Mouse (Mus musculus) ES-Bruce4 (cell line): Measurements from ENCODE around the gene Arl4a. TPM values are rescaled to one million over a fixed set of nuclear protein-coding genes. Genes with fewer than 3 reads are reported as not detected.

ENCODE experiments used
- H3K27ac ChIP-seq: 2 replicates; pipeline ENCODE4 v1.5.1; 2012; ENCODE audit warnings: low read length, inconsistent platforms; ENCODE audit not compliant: insufficient read depth
- H3K27me3 ChIP-seq: 2 replicates; pipeline ENCODE4 v1.6.1; 2012; ENCODE audit warnings: mild to moderate bottlenecking, low read length, inconsistent platforms; ENCODE audit not compliant: control insufficient read depth, poor library complexity, insufficient read depth, severe bottlenecking
- H3K36me3 ChIP-seq: 2 replicates; pipeline ENCODE4 v1.6.1; 2012; ENCODE audit warnings: inconsistent platforms, mild to moderate bottlenecking, low read length, moderate library complexity; ENCODE audit not compliant: control insufficient read depth, poor library complexity, insufficient read depth, severe bottlenecking
- H3K4me1 ChIP-seq: one replicate; pipeline ENCODE4 v1.8.1; 2011; ENCODE audit warnings: low read length; ENCODE audit not compliant: control insufficient read depth, insufficient read depth
- H3K4me3 ChIP-seq: 2 replicates; pipeline ENCODE4 v1.5.1; 2011; ENCODE audit warnings: low read depth, mild to moderate bottlenecking, low read length
- H3K9ac ChIP-seq: 2 replicates; pipeline ENCODE4 v1.6.1; 2012; ENCODE audit warnings: low read depth, mild to moderate bottlenecking, inconsistent platforms; ENCODE audit not compliant: poor library complexity, severe bottlenecking
- H3K9me3 ChIP-seq: replicated peaks from 2 replicates; pipeline ENCODE4 v1.6.1; 2012; ENCODE audit warnings: mild to moderate bottlenecking, low read length, inconsistent platforms; ENCODE audit not compliant: control insufficient read depth, poor library complexity, insufficient read depth, severe bottlenecking
- CTCF ChIP-seq: IDR thresholded peaks from one replicate; pipeline ENCODE4 v1.8.1; 2011; ENCODE audit warnings: low read depth, low read length
- EP300 ChIP-seq: IDR thresholded peaks from 2 replicates; pipeline ENCODE4 v1.6.1; 2011; ENCODE audit warnings: low read depth, low read length; ENCODE audit not compliant: insufficient read depth
- POLR2A ChIP-seq: IDR thresholded peaks from one replicate; pipeline ENCODE4 v1.8.1; 2011; ENCODE audit warnings: low read length; ENCODE audit not compliant: insufficient read depth
- polyA plus RNA-seq: library from polyadenylated mRNA; stranded (reverse); fragments of >200 nt; gene quantifications from 2 replicates; pipeline ENCODE4 v1.2.4, GENCODE M21; 2011; ENCODE audit warnings: low read depth; ENCODE audit not compliant: missing spikeins, insufficient read depth, insufficient read length

The Arl4a gene
- polyA plus RNA-seq, 1 experiment: 26.5 TPM

GRCm38 (mm10) chr12:40043816-40044585, 6.2 kb upstream of the Arl4a start:
- H3K9ac ChIP-seq: no peak overlapping the region
- H3K36me3 ChIP-seq: no peaks in the 10 kb centered on the region
- H3K27me3 ChIP-seq: no peaks in the 10 kb centered on the region; the same call in 1 of the 2 replicates
- no peak for TF ChIP-seq CTCF
- no peak for TF ChIP-seq POLR2A
- TF ChIP-seq EP300: no peak
- H3K4me1 ChIP-seq: no peaks in the 10 kb centered on the region
- H3K27ac ChIP-seq: no peak overlapping the region
- H3K4me3 ChIP-seq: no peak overlapping the region
- H3K9me3 ChIP-seq: peaks cover 8% of the 10 kb centered on the region

- Histone ChIP-seq H3K27ac (no peak overlapping the region), H3K4me1 (peaks cover 2% of the 10 kb centered on the region), H3K27me3 (no peaks in the 10 kb centered on the region), H3K36me3 (peaks cover 8% of the 10 kb centered on the region), H3K9me3 (peaks cover 4% of the 10 kb centered on the region), H3K9ac (no peak overlapping the region), H3K4me3 (no peak overlapping the region)
- no peak for TF ChIP-seq POLR2A
Measured at GRCm38 (mm10) chr12:40040067-40040466, 2.2 kb upstream of the Arl4a start.

- no peaks in the 10 kb centered on the region for H3K27me3 ChIP-seq
- peak overlapping the region; percentile 93 for H3K4me3 ChIP-seq
- no peaks in the 10 kb centered on the region for H3K9me3 ChIP-seq
- TF ChIP-seq EP300: 0 out of 2 replicates have a peak, but pooled peaks have one; percentile 15
- peak; percentile 94 for TF ChIP-seq POLR2A
- peak; percentile 58 for TF ChIP-seq CTCF
- H3K36me3 ChIP-seq: peaks cover 12% of the 10 kb centered on the region
- H3K9ac ChIP-seq: peak overlapping the region; percentile 58
- peaks cover 2% of the 10 kb centered on the region for H3K4me1 ChIP-seq
- peak overlapping the region; percentile 23 for H3K27ac ChIP-seq
Measured at GRCm38 (mm10) chr12:40037226-40037813, 505 bp downstream of the Arl4a start.

DNA sequence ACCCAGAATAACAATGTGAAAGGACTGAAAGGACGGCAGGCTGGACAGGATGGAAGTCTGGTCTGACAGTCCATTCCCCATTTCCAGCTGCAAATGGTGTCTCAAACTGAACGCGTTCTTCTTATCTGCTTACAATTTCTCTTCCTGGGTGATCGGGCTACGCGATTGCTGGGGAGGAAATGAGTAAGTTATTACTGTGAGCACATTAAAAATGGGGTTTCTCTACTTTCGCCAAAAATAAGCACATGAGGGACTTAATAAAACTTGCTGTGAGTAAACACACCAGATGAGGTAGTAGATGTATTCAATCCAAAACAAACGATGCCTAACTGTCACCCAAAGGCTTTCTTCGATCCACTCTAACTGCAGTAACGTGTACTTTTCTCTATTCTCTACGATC, 1.2 kb downstream of the Arl4a start:
- no peak overlapping the region; the same call in 1 of the 2 replicates for H3K27ac ChIP-seq
- peaks cover 12% of the 10 kb centered on the region for H3K36me3 ChIP-seq
- H3K4me1 ChIP-seq: peaks cover 2% of the 10 kb centered on the region
- no peak for TF ChIP-seq EP300
- no peak for TF ChIP-seq CTCF
- TF ChIP-seq POLR2A: no peak
- H3K9ac ChIP-seq: peak overlapping the region; percentile 48
- no peaks in the 10 kb centered on the region for H3K9me3 ChIP-seq
- no peaks in the 10 kb centered on the region for H3K27me3 ChIP-seq
- peak overlapping the region; percentile 93 for H3K4me3 ChIP-seq

GRCm38 (mm10) chr12:40035506-40035905, 2.3 kb downstream of the Arl4a start:
- Histone ChIP-seq H3K27ac (no peak overlapping the region), H3K4me1 (peaks cover 2% of the 10 kb centered on the region), H3K36me3 (peaks cover 12% of the 10 kb centered on the region), H3K4me3 (no peak overlapping the region), H3K9me3 (no peaks in the 10 kb centered on the region), H3K9ac (no peak overlapping the region; the same call in 1 of the 2 replicates), H3K27me3 (no peaks in the 10 kb centered on the region)
- no peak for TF ChIP-seq POLR2A
- TF ChIP-seq CTCF: no peak
- TF ChIP-seq EP300: no peak

- TF ChIP-seq CTCF (no peak), POLR2A (no peak), EP300 (no peak)
- H3K4me1 ChIP-seq: no peaks in the 10 kb centered on the region
Measured at GRCm38 (mm10) chr12:40029201-40029600, 8.6 kb downstream of the Arl4a start.

More at GRCm38 (mm10) chr12:40029201-40029600, 8.6 kb downstream of the Arl4a start:
- Histone ChIP-seq H3K27ac (no peak overlapping the region), H3K36me3 (0 out of 2 replicates have a peak, but pooled peaks cover under 1% of the 10 kb centered on the region), H3K27me3 (no peaks in the 10 kb centered on the region), H3K4me3 (no peak overlapping the region), H3K9me3 (no peaks in the 10 kb centered on the region), H3K9ac (no peak overlapping the region)
